Mouse (Mus musculus) erythroblast, embryonic 14.5 days (primary cell): ENCODE data around the gene Use1. TPM values are rescaled to one million over a fixed set of nuclear protein-coding genes. Genes with fewer than 3 reads are reported as not detected.

Experiments used
- H3K27me3 ChIP-seq: 2 replicates; pipeline ENCODE4 v1.6.1; 2012; ENCODE audit warnings: inconsistent platforms; ENCODE audit not compliant: control insufficient read depth
- H3K36me3 ChIP-seq: 2 replicates; pipeline ENCODE4 v1.6.1; 2012; ENCODE audit warnings: mild to moderate bottlenecking, inconsistent platforms; ENCODE audit not compliant: control insufficient read depth
- H3K4me1 ChIP-seq: 2 replicates; pipeline ENCODE4 v1.6.1; 2012; ENCODE audit warnings: inconsistent platforms; ENCODE audit not compliant: control insufficient read depth
- H3K4me3 ChIP-seq: replicated peaks from 2 replicates; pipeline ENCODE3; 2012; ENCODE audit warnings: moderate library complexity, mild to moderate bottlenecking, inconsistent platforms
- H3K9me3 ChIP-seq: 2 replicates; pipeline ENCODE4 v1.6.1; 2012; ENCODE audit warnings: low read length, inconsistent platforms, mixed read lengths; ENCODE audit not compliant: control insufficient read depth
- GATA1 ChIP-seq: IDR thresholded peaks from 2 replicates; pipeline ENCODE4 v1.6.1; 2012; ENCODE audit warnings: low read length, inconsistent platforms, mixed read lengths
- TAL1 ChIP-seq: IDR thresholded peaks from 3 replicates; pipeline ENCODE4 v1.6.1; 2012; ENCODE audit warnings: low read length, inconsistent platforms, mixed read lengths
- polyA plus RNA-seq: library from polyadenylated mRNA; stranded (reverse); fragments of >175 nt; gene quantifications from 2 replicates; pipeline ENCODE4 v1.2.3, GENCODE M21; 2012

Use1 gene
- polyA plus RNA-seq, 1 experiment = 16.3 TPM

DNA sequence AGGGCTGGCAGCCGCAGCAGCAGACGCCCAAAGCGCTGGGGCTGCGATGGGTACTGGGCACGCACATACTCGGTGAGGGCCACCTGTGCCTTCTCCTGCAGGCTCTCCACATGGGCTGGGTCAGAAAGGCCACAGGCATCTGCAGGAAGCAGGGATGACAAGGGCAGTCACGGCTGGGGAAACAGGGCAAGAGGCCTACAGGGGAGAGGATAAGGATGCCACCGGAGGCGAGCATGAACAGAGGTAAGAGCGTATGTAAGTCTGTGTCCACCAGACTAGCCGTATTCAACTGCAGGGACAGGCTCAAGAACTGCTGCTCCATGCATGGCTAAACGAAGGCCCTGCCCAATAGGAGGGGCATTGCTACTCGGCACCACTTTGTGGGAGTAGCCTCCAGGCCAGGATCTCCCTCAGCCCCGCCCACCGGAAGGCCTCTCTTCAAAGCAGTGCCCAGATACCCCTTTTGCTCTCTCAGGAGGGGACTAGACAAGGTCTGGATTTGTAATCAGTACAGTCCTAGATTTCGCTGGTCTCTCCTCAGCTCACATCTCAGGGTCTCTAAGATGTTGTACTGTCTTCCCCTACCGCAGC is 8.1 kb downstream of the Use1 start:
- H3K36me3 ChIP-seq = peaks cover 47% of the 10 kb centered on the region
- no peak overlapping the region for H3K4me3 ChIP-seq
- peaks cover 43% of the 10 kb centered on the region for H3K4me1 ChIP-seq
- H3K9me3 ChIP-seq = no peaks in the 10 kb centered on the region; the same call in 1 of the 2 replicates
- peaks cover 43% of the 10 kb centered on the region for H3K27me3 ChIP-seq
- TF ChIP-seq GATA1 = no peak

DNA sequence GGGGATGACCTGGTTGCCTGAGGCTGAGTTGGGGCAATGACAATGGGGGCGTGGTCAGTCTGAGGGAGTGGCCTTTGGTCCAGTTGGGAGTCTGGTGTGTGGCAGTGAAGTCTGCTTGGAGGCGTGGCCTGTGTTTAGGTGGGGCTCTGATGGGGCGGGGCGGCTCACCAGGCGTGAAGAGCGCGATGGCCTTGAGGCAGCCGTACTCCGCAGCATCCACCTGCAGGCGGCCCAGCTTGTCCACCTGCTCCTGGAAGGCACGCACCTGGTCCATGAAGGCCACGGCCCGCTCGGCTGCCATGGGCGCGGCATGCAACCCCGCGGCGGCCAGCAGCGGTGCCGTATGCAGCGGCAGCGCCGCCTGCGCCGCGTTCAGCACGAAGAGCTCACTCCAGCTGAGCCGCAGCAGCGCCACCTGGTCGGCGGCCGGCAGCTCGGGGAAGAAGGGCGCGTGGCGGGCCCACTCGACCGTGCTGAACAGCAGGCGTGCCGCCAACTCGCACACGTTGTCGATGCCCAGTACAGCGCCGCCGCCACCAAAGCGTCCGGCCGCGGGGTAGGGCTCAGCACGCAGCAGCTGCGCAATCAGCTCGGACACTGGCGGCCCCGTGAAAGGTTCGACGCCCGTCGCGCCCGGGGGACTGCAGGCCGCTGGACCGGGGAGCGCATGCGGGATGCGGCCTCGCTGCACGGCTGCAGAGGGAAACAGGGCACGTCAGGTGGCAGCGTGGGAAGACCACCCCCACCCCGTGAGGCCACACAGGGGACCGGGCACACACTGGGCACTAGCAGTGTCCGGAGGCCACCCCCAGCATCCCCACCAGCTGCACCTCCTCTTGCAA is 9.2 kb downstream of the Use1 start:
- Histone ChIP-seq H3K4me3 (peak overlapping the region; percentile 51), H3K27me3 (peaks cover 54% of the 10 kb centered on the region), H3K36me3 (peaks cover 44% of the 10 kb centered on the region), H3K9me3 (peaks cover 3% of the 10 kb centered on the region; the same call in 1 of the 2 replicates), H3K4me1 (peaks cover 40% of the 10 kb centered on the region)
- no peak for TF ChIP-seq TAL1
- no peak for TF ChIP-seq GATA1

DNA sequence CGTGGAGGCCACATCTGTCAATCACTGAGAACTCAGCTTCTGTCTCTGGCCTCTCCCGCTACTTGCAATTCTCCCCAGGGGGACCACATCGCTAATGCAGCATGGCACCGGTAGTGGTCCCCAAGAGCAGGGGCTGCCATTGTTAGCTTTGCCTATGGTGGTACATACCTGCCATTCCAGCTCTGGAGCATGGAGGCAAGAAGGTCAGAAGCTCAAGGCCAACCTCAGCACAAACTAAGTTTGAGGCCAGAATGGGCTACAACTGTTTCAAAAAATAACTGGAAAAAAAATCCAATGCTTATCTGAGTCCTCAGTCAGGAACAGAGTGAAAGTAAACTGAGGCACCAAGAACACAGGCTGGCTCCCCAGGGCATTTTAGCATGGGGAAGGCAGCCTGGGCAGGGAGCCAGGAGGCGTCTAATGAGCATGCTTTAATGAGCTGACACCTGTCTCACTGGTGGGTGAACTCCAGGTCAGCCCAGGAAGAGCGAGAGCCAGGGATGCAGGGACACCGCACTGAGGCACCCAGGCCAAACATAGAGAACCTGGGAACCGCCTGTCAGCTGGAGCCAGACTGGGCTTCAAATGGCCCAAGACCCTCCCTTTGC is 9.9 kb downstream of the Use1 start:
- Histone ChIP-seq H3K4me3 (no peak overlapping the region), H3K27me3 (peaks cover 62% of the 10 kb centered on the region), H3K4me1 (peaks cover 46% of the 10 kb centered on the region), H3K9me3 (peaks cover 5% of the 10 kb centered on the region; the same call in 1 of the 2 replicates), H3K36me3 (peaks cover 44% of the 10 kb centered on the region)
- TF ChIP-seq TAL1 (no peak), GATA1 (no peak)

DNA sequence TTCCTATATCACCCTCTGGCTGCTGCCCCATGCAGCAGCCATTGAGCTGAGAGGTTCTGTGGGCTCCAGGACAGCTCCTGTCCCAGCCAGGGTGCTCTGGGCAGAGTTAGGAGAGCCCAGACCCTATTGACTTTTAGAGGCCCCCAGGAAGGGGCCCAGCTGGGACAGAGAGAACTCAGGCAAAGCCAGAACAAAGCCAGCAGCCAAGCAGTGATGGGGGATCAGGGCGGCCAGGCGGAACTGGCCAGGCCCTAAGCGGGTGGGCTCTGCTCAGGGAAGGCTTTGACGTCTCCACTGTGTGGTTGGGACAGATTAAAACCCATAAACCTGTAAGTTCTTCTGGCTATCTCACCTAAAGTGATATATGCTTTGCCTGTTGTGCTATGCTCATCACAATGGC is 12.4 kb downstream of the Use1 start:
- H3K4me3 ChIP-seq = no peak overlapping the region
- peaks cover 82% of the 10 kb centered on the region for H3K27me3 ChIP-seq
- H3K36me3 ChIP-seq = peaks cover 29% of the 10 kb centered on the region
- TF ChIP-seq TAL1 (no peak), GATA1 (no peak)
- H3K9me3 ChIP-seq = peaks cover 5% of the 10 kb centered on the region; the same call in 1 of the 2 replicates
- peaks cover 39% of the 10 kb centered on the region for H3K4me1 ChIP-seq

DNA sequence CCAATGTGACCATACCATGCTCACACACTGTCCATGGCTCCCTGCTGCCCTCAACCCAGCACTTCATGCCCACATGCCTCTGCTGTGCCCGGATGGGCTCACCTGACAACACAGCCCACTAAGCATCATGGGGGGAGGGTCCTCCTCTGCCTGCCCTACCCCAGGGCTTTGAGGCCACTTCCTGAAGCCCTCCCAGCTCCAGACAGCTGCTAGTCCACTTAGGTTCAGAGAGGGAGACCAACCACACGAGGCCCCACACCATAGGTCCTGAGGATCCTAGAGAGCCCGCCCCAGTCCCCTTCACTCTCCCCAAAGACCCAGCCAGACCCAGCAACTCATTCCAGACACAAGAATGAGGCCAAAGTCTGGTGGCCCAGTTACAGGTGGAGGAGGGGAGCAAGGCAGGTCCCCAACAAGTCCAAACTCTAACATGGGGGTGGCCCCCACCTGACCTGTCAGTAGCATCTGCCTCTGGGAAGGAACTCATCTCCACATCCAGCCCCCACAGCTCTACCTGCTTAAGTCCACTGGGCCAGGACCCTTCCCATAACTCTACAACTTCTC is 12.9 kb downstream of the Use1 start:
- Histone ChIP-seq H3K4me1 (peaks cover 37% of the 10 kb centered on the region), H3K4me3 (peak overlapping the region; percentile 63)

DNA sequence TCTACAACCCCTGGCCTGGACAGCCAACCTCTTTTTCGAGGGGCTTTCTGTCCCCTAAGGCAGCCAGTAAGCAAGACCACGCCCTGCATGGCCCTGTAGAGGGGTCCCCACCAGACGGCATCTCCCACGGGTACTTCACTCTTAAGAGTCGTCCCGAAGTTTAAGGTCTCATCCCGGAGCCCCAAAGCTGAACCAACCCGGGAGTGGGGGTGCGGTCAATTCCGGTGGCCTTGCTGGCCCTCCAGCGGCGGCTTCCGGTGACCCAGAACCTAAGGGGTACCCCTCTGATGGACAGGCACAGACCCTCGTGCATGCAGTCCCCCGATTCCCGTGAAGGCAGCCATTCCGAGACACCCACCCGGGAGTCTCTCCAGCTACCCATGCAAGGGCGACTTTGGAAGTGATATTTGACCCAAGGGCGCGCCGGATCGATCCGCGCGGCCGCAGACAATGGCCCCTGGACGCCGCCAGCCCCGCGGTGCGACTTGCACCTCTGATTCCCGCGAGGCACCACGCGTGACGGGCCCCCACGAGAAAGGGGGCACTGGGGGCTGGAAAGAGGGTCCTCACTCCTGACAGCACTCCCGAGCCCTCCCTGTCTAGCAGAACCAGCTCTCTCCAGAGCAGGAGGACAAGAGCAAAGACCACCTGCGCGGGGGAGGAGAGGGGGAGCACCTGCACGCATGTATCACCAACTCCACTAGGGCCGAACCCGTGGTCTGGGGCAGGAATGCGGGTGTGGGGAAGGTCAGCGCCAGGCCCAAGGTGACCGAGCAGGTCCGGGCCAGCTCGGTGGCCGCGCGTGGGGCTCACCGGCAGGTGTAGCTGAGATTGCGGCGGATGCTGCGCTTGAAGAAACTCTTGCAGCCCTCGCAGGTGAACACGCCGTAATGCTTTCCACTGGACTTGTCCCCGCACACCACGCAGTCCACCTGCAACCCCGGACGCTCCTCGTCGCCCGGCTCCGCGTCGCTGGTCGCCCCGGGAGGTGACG is 13.8 kb downstream of the Use1 start:
- peaks cover 80% of the 10 kb centered on the region for H3K27me3 ChIP-seq
- H3K4me1 ChIP-seq = peaks cover 28% of the 10 kb centered on the region
- peaks cover 17% of the 10 kb centered on the region for H3K36me3 ChIP-seq
- peaks cover 5% of the 10 kb centered on the region; the same call in 1 of the 2 replicates for H3K9me3 ChIP-seq
- peak overlapping the region; percentile 63 for H3K4me3 ChIP-seq
- TF ChIP-seq TAL1 = no peak
- no peak for TF ChIP-seq GATA1

More for the DNA sequence above, 12.9 kb downstream of the Use1 start:
- Histone ChIP-seq H3K27me3 (peaks cover 83% of the 10 kb centered on the region), H3K36me3 (peaks cover 24% of the 10 kb centered on the region), H3K9me3 (peaks cover 5% of the 10 kb centered on the region; the same call in 1 of the 2 replicates)
- no peak for TF ChIP-seq TAL1
- no peak for TF ChIP-seq GATA1

DNA sequence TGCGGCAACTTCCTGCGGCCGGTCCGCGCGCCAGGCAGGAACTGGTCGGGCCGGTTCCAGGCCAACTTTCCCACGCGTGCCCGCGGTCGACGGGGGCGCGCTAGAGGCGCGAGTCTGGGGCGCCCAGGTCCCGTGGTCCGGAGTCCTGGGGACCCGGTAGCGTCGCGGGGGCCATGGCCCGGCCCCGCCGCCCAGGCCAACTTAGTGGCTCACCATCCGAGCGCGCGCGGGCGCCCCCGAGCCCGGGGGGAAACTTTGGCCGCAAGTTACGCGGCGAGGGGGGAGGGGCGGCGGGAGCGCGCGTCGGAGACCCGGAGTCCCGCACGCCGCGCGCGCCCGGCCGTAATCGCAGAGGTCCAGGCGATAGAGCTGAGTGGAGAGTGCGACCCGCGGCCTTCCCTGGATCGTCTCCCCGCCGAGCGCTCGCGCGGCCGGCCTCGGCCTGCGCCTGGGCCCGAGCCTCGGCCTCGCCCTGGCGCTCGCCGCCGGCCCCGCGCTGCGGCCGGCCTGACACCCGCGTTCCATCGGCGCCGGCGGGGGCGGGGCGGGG is 14.8 kb downstream of the Use1 start, which contains the start of gene Nr2f6:
Gene Nr2f6 (minus strand): TSS at position 540 of the 550 bp plus-strand sequence.
- Histone ChIP-seq H3K4me1 (peaks cover 18% of the 10 kb centered on the region), H3K4me3 (peak within 1 kb of the TSS; percentile 63), H3K36me3 (peaks cover 8% of the 10 kb centered on the region; the same call in 1 of the 2 replicates), H3K9me3 (peaks cover 5% of the 10 kb centered on the region; the same call in 1 of the 2 replicates), H3K27me3 (peaks cover 70% of the 10 kb centered on the region)
- TF ChIP-seq GATA1 (no peak), TAL1 (no peak)
